Mouse (Mus musculus) left cerebral cortex, adult 8-10 months (tissue): ENCODE results near the gene Gm11114. TPM values are rescaled to one million over a fixed set of nuclear protein-coding genes. Genes with fewer than 3 reads are reported as not detected.

Source experiments
- DNase-seq, 2 experiments: peaks; one replicate each; pipeline ENCODE4 v3.0.0; 2022; ENCODE audit warnings: low spot score in 2 of 2
- total RNA-seq, 4 experiments: library from RNA; stranded (reverse); gene quantifications; 2 replicates each; pipeline ENCODE4 v1.2.4; 2022

The Gm11114 gene
- total RNA-seq, 4 experiments from 2014 or later: not detected

- no peak for DNase-seq
Observed at GRCm38 (mm10) chr9:85357154-85357860, 44.7 kb downstream of the Gm11114 start.

Other genes starting within 250 kb of the Gm11114 start
- 1 to 10 TPM; 2.1 to 3.6 (median 2.9) TPM for gene Tent5a, start 14.6 kb downstream of the Gm11114 start, total RNA-seq